Mouse (Mus musculus) layer of hippocampus, adult 11-12 months (tissue): ENCODE results near the gene Prkch.

ENCODE experiments used
- DNase-seq: peaks from one replicate; pipeline ENCODE4 v3.0.0; 2022; ENCODE audit warnings: low spot score

Gene Prkch

GRCm38 (mm10) chr12:73682921-73683346, 98.3 kb downstream of the Prkch start:
- no peak for DNase-seq

- DNase-seq, result no peak
These were observed 101.3 kb downstream of the Prkch start for GRCm38 (mm10) chr12:73685875-73686274.

- DNase-seq, result no peak
These were observed 101.9 kb downstream of the Prkch start for GRCm38 (mm10) chr12:73686456-73686855.

GRCm38 (mm10) chr12:73687077-73688035, 102.8 kb downstream of the Prkch start:
- peak; percentile 31 for DNase-seq

- no peak for DNase-seq
These were observed 107.7 kb downstream of the Prkch start for GRCm38 (mm10) chr12:73692321-73692720.

- peak; percentile 83 for DNase-seq
These were observed 108.8 kb downstream of the Prkch start for GRCm38 (mm10) chr12:73693347-73693746.

GRCm38 (mm10) chr12:73694690-73695089, 110.1 kb downstream of the Prkch start:
- no peak for DNase-seq

GRCm38 (mm10) chr12:73695110-73695509, 110.5 kb downstream of the Prkch start:
- no peak for DNase-seq

- no peak for DNase-seq
These were observed 111.5 kb downstream of the Prkch start for GRCm38 (mm10) chr12:73696084-73696483.

- no peak for DNase-seq
These were observed 112.3 kb downstream of the Prkch start for GRCm38 (mm10) chr12:73696946-73697345.

- DNase-seq, result no peak
These were observed 113.8 kb downstream of the Prkch start for GRCm38 (mm10) chr12:73698436-73698835.

GRCm38 (mm10) chr12:73698841-73699240, 114.2 kb downstream of the Prkch start:
- DNase-seq, result no peak

- DNase-seq, result no peak
These were observed 115.0 kb downstream of the Prkch start for GRCm38 (mm10) chr12:73699471-73700186.

- no peak for DNase-seq
These were observed 116.0 kb downstream of the Prkch start for GRCm38 (mm10) chr12:73700544-73701069.

GRCm38 (mm10) chr12:73701999-73702398, 117.4 kb downstream of the Prkch start:
- no peak for DNase-seq

- no peak for DNase-seq
These were observed 119.8 kb downstream of the Prkch start for GRCm38 (mm10) chr12:73704382-73704781.

- peak; percentile 67 for DNase-seq
These were observed 120.6 kb downstream of the Prkch start for GRCm38 (mm10) chr12:73705097-73705690.

- DNase-seq, result no peak
These were observed 123.9 kb downstream of the Prkch start for GRCm38 (mm10) chr12:73708498-73708897.

- peak; percentile 68 for DNase-seq
These were observed 124.3 kb downstream of the Prkch start for GRCm38 (mm10) chr12:73708920-73709319.

- DNase-seq, result no peak
These were observed 126.2 kb downstream of the Prkch start for GRCm38 (mm10) chr12:73710846-73711245.

GRCm38 (mm10) chr12:73712122-73712521, 127.5 kb downstream of the Prkch start:
- no peak for DNase-seq

GRCm38 (mm10) chr12:73714589-73714988, 130.0 kb downstream of the Prkch start:
- no peak for DNase-seq
